Mouse (Mus musculus): ENCODE measurements around the gene Agbl4.

- no peak for TF ChIP-seq GATA1 (IDR thresholded peaks at IDR 0.05; ENCODE audit: low read length)
- no peak for TF ChIP-seq TAL1 (IDR thresholded peaks at IDR 0.05; ENCODE audit: low read length)
These were observed 966.7 kb downstream of the Agbl4 start for GRCm38 (mm10) chr4:111364199-111364598.

Measured in erythroblast, embryonic 14.5 days (primary cell).